Mouse (Mus musculus) CD4-positive, CD25-positive, alpha-beta regulatory T cell (primary cell): ENCODE results near the gene Fat1. TPM values are rescaled to one million over a fixed set of nuclear protein-coding genes. Genes with fewer than 3 reads are reported as not detected.

Experiments
- polyA plus RNA-seq: library from polyadenylated mRNA; unstranded; fragments of 100-300 nt; shearing (Covaris generic); gene quantifications from one replicate; pipeline ENCODE4 v1.2.1, GENCODE M21; 2017

Fat1 gene
- polyA plus RNA-seq, result not detected

GRCm38 (mm10) chr8:44934850-44935497 is at the start of gene Fat1:
Gene Fat1 (plus strand): TSS chr8:44935447.

DNA sequence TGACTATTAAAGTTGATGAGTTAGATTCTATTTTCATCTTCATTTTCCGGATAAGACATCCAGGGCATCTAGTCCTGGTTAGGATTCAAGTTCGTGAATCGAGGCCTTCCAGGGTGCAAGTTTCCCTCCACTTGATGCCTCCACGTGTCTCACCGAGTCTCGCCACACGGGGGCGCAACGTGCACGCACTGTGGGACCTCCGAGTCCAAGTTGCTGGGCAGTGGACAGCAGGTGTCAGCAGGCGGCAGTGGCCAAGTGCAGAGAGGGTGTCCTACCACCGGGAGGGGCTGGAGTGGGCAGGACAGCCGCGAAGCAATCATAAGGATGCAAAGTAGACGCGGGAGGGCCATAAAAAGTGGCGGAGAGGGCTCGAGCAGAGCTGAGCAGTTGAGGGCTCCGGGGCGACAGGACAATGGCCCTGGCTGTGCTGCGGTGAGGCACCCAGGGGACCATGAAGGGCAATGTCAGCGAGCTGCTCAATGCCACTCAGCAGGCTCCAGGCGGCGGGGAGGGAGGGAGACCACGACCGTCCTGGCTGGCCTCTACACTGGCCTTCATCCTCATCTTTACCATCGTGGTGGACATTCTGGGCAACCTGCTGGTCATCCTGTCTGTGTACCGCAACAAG is 133.6 kb downstream of the Fat1 start, which contains the start of gene Mtnr1a:
TSS of gene Mtnr1a (plus strand) at position 379 of the 628 bp plus-strand sequence.

Other genes starting within 250 kb of the Fat1 start
- gene Mtnr1a, start 133.7 kb downstream of the Fat1 start, polyA plus RNA-seq, result not detected